Mouse (Mus musculus) left cerebral cortex, postnatal 36 days (tissue): ENCODE results near the gene Amfr. TPM values are rescaled to one million over a fixed set of nuclear protein-coding genes. Genes with fewer than 3 reads are reported as not detected.

Experiments
- DNase-seq, 2 experiments: peaks; one replicate each; pipeline ENCODE4 v3.0.0; 2021 to 2022; ENCODE audit warnings: low spot score in 2 of 2, mixed read lengths in 1 of 2
- intact Hi-C: fragments of 180-260 bp; cut with DNase I; formaldehyde crosslinking; loops from one replicate; pipeline ENCODE4 v1.15.1; 2025
- microRNA-seq: library from miRNA; unstranded; fragments of <30 nt; microRNA quantifications from one replicate; pipeline ENCODE4 v1.2.0, GENCODE M21; 2022
- total RNA-seq, 2 experiments: library from RNA; stranded (reverse); gene quantifications; 2 replicates each; pipeline ENCODE4 v1.2.3; 2021

Amfr gene
- total RNA-seq, 2 experiments from 2014 or later = 111 to 123 TPM

GRCm38 (mm10) chr8:93945781-93946180 lies 66.9 kb downstream of the Amfr start:
- intact Hi-C loops = no loop called here

GRCm38 (mm10) chr8:93941636-93942054 lies 71.0 kb downstream of the Amfr start:
- DNase-seq = no peak

More at GRCm38 (mm10) chr8:93945781-93946180, 66.9 kb downstream of the Amfr start:
- no peak for DNase-seq

GRCm38 (mm10) chr8:93940542-93941423 lies 71.9 kb downstream of the Amfr start:
- intact Hi-C loops = no loop called here
- peak in 1 of 2 experiments; percentile 44 for DNase-seq

More at GRCm38 (mm10) chr8:93941636-93942054, 71.0 kb downstream of the Amfr start:
- intact Hi-C loops = no loop called here

- intact Hi-C loops = no loop called here
Measured at GRCm38 (mm10) chr8:93938193-93938592, 74.4 kb downstream of the Amfr start.

GRCm38 (mm10) chr8:93933288-93933687 lies 79.4 kb downstream of the Amfr start:
- DNase-seq = no peak
- intact Hi-C loops = loop anchor here (2.0 to 5.0 kb wide), 4 partner anchors 91 to 336 kb away; no protein-coding TSS in a partner anchor

More at GRCm38 (mm10) chr8:93938193-93938592, 74.4 kb downstream of the Amfr start:
- no peak for DNase-seq

- intact Hi-C loops = loop anchor here (2.0 to 5.0 kb wide), 4 partner anchors 91 to 336 kb away; no protein-coding TSS in a partner anchor
- DNase-seq = peak; percentile 79 to 82
Measured at GRCm38 (mm10) chr8:93932873-93933272, 79.8 kb downstream of the Amfr start.

- intact Hi-C loops = loop anchor here (5.0 kb wide), 3 partner anchors 89 to 334 kb away; no protein-coding TSS in a partner anchor
- no peak for DNase-seq
Measured at GRCm38 (mm10) chr8:93931336-93931735, 81.3 kb downstream of the Amfr start.

GRCm38 (mm10) chr8:93929233-93929632 lies 83.4 kb downstream of the Amfr start:
- intact Hi-C loops = no loop called here
- DNase-seq = no peak

- DNase-seq = no peak
- intact Hi-C loops = no loop called here
Measured at GRCm38 (mm10) chr8:93925513-93925912, 87.1 kb downstream of the Amfr start.

- intact Hi-C loops = loop anchor here (5.0 kb wide), 1 partner anchor 332 kb away; no protein-coding TSS in a partner anchor
Measured at GRCm38 (mm10) chr8:93923897-93924334, 88.7 kb downstream of the Amfr start.

More at GRCm38 (mm10) chr8:93923897-93924334, 88.7 kb downstream of the Amfr start:
- peak; percentile 79 to 85 for DNase-seq

Small RNA genes within 50 kb of the gene (microRNA-seq; reads per million reads assigned to microRNA genes)
- not detected for gene Gm24159

Other genes with a start within 250 kb of the Amfr start
- gene Gnao1, start 202.9 kb downstream of the Amfr start, total RNA-seq = 100 to 1,000 TPM; 735 to 741 TPM
- gene Nudt21, start 24.2 kb upstream of the Amfr start, total RNA-seq = 10 to 100 TPM; 41.3 to 54.3 TPM
- gene Ogfod1, start 24.4 kb upstream of the Amfr start, total RNA-seq = 100 to 1,000 TPM; 100 to 102 TPM
- 10 to 100 TPM; 25.4 to 35.3 TPM for gene Bbs2, start 86.1 kb upstream of the Amfr start, total RNA-seq
- not detected for gene Mt4, start 124.4 kb upstream of the Amfr start, total RNA-seq
- 100 to 1,000 TPM; 854 to 931 TPM for gene Mt3, start 139.8 kb upstream of the Amfr start, total RNA-seq
- gene Mt2, start 159.8 kb upstream of the Amfr start, total RNA-seq = 100 to 1,000 TPM; 463 to 490 TPM
- 100 to 1,000 TPM; 556 to 573 TPM for gene Mt1, start 166.2 kb upstream of the Amfr start, total RNA-seq
- gene Nup93, start 201.7 kb upstream of the Amfr start, total RNA-seq = 10 to 100 TPM; 37.2 to 64.5 TPM